Mouse (Mus musculus) testis, adult 2 months (tissue): ENCODE measurements around the gene Obp2b.
"Not testable (repeated sequence)": the region's sequence is repeated elsewhere in the genome, so short reads cannot be mapped to it uniquely, and the experiment has no call there.

Source experiments
- CTCF ChIP-seq: fragments of 200-500 bp; IDR thresholded peaks from 2 replicates; pipeline ENCODE4 v1.5.1; 2012; ENCODE audit warnings: low read depth, mild to moderate bottlenecking, inconsistent platforms, low read length, moderate library complexity; ENCODE audit not compliant: control insufficient read depth, insufficient read depth, insufficient replicate concordance
- POLR2A ChIP-seq: fragments of 200-500 bp; IDR thresholded peaks from 2 replicates; pipeline ENCODE4 v1.6.1; 2012; ENCODE audit warnings: low read depth, mild to moderate bottlenecking, inconsistent platforms, low read length, moderate library complexity; ENCODE audit not compliant: control insufficient read depth

- not testable (repeated sequence) for TF ChIP-seq CTCF, POLR2A
These were observed 25.2 kb upstream of the Obp2b start for GRCm38 (mm10) chr2:25711641-25712040.
